Mouse (Mus musculus): ENCODE results near the gene Ccdc88b. TPM values are rescaled to one million over a fixed set of nuclear protein-coding genes. Genes with fewer than 3 reads are reported as not detected.
A peak's percentile ranks its signal among the peaks of the same experiment; 100 is the strongest.

Gene Ccdc88b
- total RNA-seq, 2 experiments from 2014 or later = 1.3 TPM

DNA sequence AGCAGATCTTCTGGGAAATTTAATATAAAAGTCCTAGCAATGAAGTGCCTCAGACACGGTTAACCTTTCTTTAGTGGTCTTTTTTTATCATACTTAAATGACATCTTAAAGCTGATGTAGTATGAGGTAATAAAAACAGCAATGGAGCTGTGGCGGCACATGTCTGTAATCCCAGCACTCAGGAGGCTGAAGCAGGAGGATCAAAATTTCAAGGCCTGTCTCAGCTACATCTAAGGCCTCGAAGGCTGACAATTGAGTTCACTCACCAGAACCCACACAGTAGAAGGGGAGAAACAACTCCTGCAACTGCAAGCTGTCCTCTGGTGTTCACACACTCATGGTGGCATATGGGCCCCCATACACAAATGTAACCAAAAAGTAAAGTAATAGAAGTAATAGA is 2.0 kb upstream of the Ccdc88b start:
- DNase-seq (ENCODE audit: extremely low spot score in 1 of 2, low spot score in 2 of 2) = no peak
- intact Hi-C loops (cut with DNase I) = no loop called here

DNA sequence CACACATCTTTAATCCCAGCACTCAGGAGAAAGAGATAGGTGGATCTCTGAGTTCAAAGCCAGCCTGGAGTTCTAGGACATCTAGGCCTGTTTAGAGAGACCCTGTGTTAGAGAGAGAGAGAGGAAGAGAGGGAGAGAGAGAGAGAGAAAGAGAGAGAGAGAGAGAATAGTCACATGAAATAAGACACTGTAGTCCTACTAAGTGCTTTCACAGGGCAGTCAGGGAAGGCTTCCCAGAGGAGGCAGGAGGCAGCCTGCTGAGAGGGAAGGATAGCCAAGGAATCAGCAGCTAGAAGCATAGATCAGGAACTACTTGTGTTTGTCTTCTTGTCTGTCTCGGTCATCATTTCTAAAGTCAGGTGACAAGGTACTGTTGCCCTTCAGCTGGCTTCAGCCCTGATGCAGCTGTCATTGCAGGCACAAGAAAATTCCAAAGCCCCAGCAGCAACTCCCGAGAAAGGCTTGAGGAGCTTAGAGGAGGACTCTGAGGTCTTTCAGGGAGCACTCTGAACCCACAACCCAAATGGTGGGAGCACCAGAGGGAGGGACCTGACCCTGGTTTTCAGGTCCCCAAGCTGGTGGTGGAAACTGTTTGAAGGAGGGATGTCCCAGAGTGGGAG is 1.1 kb upstream of the Ccdc88b start:
- peak in 1 of 2 experiments; percentile 6 for DNase-seq (ENCODE audit: extremely low spot score in 1 of 2, low spot score in 2 of 2)
- intact Hi-C loops (cut with DNase I) = no loop called here

DNA sequence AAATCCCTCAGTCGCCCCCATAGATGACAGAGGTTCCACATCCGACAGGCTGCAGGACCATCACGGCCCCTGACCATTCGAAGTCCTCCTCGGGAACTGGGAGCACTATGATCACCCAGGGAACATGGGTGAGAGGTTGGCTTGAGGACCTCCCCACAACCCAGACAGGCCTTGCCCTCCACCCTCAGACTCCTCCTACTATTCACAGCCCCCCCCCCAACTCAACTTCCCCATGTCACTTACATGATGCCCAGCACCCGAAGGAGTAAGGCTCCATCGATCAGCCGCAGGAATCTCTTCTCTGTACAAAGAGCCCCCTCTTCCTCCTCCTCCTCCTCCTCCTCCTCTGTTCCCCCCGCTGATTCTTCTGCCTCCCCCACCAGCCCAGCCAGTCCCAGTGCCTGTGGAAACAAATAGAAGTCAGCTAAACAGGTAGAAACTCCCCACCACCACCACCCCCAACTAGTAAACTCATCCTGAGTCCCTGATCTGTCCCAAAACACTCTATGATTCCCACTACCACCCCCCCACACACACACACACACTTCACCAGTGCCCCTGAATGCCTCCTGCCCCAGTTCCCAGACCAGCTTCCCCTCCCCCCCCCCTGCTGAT is 513 bp downstream of the Ccdc88b start:
- DNase-seq (ENCODE audit: extremely low spot score in 1 of 2, low spot score in 2 of 2) = peak in 1 of 2 experiments; percentile 27
- intact Hi-C loops (cut with DNase I) = no loop called here

DNA sequence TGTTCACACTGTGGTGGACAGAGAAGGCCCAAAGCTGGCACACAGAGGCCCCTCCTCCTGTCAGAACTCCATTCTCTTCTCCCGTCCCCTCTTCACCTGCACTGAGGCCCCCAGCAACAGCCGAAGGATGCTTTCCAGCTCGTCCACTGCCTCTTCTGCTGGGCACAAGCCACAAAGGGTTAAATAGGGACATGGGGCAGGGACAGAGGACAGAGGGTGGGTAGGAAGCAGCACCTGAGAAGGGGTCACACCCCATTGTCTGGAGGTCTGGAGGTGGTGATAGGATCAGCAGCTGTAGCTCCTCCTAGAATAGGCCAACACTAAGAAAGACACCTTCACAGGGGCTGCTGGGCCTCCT is 1.0 kb downstream of the Ccdc88b start:
- DNase-seq (ENCODE audit: extremely low spot score in 1 of 2, low spot score in 2 of 2) = no peak
- intact Hi-C loops (cut with DNase I) = no loop called here

DNA sequence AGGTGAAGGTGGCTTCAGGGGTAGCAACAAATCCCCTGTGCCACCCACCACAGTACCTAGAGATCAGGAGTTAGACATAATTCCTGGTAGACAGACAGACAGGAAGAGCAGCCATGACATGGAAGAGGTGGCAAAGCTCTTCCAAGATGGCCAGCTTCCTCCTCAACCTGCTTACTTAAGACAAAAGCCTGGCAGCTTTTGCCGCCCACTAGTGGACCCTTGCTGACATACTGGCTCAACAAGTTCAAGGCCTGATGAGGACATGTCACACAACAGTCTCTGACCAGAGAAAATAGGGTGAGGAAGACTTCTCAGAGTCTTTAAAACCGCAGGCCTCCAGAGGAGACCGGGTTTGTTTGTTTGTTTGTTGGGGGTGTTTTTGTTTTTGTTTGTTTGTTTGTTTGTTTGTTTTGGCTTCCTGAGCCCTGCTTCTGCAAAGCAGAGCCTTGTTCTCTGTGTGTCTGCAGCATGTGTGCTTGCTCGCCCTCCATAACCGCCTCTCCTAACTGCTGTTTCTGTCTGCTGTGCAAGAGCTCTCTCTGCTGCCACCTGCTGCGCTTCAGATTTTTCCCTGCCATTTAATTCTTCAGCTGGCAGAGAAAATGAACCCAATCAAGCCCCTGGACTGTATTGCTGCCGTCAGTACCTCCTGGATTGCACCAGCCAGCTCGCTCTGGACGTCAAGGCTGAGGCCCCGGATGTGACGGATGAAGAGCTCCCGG is 1.6 kb downstream of the Ccdc88b start:
- DNase-seq (ENCODE audit: extremely low spot score in 1 of 2, low spot score in 2 of 2) = peak; percentile 62 to 73
- intact Hi-C loops (cut with DNase I) = no loop called here

DNA sequence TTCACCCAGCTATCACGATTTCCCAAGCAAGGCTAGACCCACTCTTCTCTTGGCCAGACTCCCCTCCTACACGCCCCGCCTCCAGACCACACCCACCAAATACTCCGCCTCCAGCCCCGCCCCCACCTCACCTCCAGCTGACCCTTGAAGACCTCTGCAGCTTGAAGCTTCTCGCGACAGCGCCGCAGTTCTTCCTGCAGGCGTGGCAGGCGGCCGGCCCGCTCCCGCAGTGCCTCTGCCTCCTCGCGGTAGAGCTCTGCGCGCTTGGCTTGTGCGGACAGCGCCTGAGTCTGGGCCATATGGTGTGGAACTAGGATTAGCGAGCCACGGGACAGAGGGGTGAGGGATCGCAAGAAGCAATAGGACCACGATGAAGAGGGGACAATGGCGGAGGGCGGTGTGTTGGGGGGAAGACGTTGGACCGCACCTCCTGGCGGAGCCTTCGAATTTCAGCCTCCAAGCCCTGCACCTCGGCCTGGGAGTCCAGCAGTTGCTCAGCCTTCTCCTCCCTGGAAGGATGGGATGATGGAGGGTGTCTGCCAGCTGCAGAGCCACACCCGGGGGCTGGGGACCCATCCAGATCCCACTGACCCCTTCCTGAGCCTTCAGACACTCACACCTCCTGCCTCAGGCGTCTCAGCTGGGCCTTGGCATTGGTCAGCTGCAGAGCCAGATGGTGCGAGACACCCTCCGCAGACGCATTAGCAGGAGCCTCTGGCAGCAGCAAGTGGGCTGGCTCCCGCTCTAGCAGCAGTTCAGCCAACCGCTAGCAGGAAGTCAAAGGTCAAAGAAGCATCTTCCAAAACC is 2.6 kb downstream of the Ccdc88b start:
- intact Hi-C loops (cut with DNase I) = no loop called here
- DNase-seq (ENCODE audit: extremely low spot score in 1 of 2, low spot score in 2 of 2) = peak in 1 of 2 experiments; percentile 71

DNA sequence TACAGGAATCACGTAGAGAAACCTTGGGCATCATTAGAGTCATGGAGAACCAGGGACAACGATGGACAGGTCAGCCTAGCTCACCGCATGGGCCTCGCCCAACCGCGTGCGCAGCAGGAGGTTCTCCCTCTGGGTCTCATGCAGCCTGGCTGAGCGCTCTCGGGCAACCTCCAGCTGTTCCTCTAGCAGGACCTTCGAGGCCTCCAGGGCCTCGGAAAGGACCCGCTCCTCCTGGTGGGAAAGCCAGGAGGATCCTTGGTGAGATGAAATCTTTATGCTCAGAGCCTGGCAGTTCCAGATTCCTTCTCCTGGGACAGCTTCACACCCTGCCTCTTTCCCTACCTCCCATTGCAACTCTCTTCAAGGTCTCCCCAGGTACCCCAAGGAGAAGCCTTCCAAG is 3.4 kb downstream of the Ccdc88b start:
- intact Hi-C loops (cut with DNase I) = loop anchor here (5.0 kb wide), 1 partner anchor 362 kb away; no protein-coding TSS in a partner anchor
- DNase-seq (ENCODE audit: extremely low spot score in 1 of 2, low spot score in 2 of 2) = peak in 1 of 2 experiments; percentile 20

DNA sequence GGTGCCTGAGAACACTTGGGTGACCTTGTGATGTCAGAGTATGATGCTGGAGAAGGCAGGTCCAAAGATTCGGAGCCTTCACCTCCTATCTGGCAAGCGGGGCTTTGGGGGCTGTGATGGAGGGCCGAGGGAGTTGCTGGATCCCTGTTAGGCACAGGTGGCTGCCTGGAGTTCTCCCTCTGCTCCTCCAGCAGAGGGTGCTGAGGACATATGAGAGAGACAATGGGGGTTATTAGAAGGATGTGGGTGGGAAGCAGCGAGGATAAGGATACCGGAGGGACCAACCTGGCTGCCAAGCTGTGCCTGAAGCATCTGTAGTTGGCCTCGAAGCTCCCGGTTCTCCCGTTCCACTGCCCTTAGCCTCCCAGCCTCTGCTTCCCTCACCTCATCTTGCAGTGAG is 4.1 kb downstream of the Ccdc88b start:
- intact Hi-C loops (cut with DNase I) = loop anchor here (5.0 kb wide), 1 partner anchor 362 kb away; no protein-coding TSS in a partner anchor
- DNase-seq (ENCODE audit: extremely low spot score in 1 of 2, low spot score in 2 of 2) = peak in 1 of 2 experiments; percentile 22

DNA sequence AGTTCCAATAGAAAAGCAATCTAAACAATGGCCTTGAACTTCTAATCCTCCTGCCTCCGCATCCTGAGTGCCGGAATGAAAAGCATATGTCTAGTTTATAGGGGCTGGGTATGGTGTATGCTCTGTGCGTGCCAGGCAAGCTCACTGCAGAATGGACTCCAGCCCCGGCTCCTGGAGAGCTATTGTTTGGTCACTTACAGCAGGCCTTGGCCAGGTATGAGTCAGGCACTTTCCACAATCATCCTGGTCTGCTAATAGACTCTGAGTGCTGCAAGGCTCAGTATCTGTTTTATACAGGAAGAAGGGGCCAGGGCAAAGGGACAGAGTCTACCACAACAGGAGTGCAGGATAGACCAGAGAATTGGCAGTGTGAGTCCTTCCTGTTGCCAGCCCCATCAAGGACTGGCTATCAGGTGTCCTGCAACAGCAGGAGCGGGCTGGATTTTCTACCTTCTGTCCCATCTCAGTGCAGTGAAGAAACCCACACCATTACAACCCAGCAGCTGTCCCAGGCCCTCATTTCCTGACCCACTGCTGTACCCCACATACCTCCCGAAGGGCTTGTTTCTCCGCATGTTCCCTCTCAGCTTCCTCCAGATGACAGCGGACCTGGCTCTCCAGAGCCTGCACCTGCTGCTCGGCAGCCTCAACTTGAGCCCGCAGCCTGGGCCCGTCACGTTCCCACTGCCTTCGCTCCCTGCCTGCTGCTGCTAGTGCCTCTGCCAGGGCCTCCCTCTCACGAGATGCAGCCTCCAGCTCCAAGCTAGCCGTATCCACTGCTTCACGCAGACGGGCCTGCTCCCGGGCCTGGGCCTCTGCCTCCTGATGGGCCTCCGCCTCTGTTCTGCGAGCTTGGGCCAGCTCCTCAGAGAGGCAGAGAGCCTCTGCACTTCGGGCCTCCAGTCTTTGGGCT is 5.4 kb downstream of the Ccdc88b start:
- peak in 1 of 2 experiments; percentile 30 for DNase-seq (ENCODE audit: extremely low spot score in 1 of 2, low spot score in 2 of 2)
- intact Hi-C loops (cut with DNase I) = loop anchor here (5.0 kb wide), 1 partner anchor 360 kb away; no protein-coding TSS in a partner anchor

DNA sequence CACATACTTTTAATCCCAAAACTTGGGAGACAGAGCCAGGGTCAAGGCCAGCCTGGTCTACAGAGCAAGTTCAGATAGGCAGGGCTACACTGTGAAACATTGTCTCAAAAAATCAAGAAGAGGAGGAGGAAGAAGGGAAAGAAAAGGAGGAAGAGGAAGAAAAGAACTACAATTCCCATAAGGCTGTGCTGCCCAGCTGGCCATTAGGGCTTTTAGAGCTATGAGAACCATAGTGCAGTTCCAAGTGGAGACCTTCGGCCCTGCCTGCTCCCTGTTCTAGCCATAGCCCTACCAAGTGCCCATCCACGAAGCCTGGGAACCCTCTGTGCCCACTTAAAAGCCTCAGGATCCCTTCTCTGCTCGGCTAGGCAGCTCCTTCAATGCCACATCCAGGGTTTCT is 6.5 kb downstream of the Ccdc88b start:
- intact Hi-C loops (cut with DNase I) = loop anchor here (5.0 kb wide), 1 partner anchor 359 kb away; no protein-coding TSS in a partner anchor
- peak in 1 of 2 experiments; percentile 7 for DNase-seq (ENCODE audit: extremely low spot score in 1 of 2, low spot score in 2 of 2)

DNA sequence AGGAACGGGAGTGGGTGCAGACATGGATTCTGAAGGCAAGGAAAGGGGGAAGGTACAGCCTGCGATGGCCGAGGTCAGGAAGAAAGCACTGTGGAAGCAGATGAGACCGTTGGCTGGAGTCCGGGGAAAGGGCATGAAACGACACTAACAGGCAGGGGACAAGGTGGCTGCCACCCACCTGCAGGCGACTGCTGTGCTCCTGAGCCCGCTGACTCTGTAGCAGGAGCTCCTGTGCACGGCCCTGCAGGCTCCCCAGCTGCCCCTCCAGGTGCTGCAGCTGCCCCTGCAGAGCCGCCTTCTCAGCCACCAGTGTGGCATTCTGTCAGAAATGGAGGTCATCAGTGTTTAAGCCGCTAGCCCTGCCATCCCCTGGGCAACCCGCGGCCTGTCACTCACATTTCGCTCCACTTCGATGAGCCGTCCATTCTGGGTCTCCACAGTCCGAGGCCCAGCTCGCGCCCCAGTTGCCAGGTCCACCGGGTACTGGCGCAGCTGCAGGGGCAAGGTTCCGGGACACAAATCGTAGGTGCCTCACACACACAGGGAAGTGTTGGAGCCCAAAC is 8.4 kb downstream of the Ccdc88b start:
- peak in 1 of 2 experiments; percentile 25 for DNase-seq (ENCODE audit: extremely low spot score in 1 of 2, low spot score in 2 of 2)
- intact Hi-C loops (cut with DNase I) = loop anchor here (5.0 kb wide), 1 partner anchor 357 kb away; no protein-coding TSS in a partner anchor

DNA sequence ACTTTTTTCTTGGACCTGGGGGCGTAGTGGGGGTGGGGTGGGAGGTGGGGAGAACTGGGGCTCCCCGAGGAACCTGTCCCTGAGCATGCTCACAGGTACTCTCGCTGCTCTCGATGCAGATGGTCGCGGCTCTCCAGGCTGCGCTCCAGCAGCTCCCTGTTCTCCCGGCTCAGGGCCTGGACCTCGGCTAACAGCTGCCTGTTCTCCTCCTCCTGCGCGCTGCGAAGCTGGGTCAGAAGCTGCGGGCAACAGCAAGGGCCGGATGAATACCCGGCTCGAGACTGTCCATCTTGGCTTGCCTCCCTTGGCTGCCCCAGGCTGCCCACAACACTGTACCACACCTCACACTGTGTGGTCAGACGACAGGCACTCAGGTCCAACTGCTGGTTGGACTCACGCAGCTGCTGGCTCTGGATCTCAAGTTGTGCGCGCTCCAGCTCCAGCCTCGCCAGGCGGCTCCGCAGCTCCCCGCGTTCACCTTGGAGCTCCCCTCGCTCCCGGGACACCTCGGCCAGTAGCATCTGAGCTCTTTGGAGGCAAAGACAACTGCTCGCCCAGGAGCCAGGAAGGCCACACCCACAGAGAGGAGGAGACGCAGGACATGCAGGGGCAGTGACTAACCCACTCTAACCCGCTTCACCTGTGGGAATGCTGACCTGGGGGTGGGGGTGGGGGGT is 10.0 kb downstream of the Ccdc88b start:
- intact Hi-C loops (cut with DNase I) = no loop called here
- peak in 1 of 2 experiments; percentile 34 for DNase-seq (ENCODE audit: extremely low spot score in 1 of 2, low spot score in 2 of 2)

DNA sequence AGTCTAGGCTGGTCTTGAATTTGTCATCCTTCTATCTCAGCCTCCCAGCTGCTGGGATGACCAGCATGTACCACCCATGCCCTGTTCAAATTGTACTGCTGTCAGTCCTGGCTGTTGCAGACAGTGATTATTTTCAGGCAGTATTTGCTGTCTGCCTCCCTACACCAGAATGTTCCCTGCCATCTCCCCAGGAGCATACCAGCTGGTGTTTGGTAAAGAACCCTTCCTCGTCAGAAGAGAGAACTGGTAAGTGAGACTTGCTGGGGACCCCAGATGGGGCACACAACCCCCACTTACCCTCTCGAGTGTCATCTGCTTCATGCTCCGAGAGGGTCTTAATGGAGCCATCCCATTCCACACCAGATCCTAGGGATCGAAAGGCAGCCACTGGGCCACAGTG is 12.0 kb downstream of the Ccdc88b start:
- intact Hi-C loops (cut with DNase I) = no loop called here
- DNase-seq (ENCODE audit: extremely low spot score in 1 of 2, low spot score in 2 of 2) = peak in 1 of 2 experiments; percentile 10

DNA sequence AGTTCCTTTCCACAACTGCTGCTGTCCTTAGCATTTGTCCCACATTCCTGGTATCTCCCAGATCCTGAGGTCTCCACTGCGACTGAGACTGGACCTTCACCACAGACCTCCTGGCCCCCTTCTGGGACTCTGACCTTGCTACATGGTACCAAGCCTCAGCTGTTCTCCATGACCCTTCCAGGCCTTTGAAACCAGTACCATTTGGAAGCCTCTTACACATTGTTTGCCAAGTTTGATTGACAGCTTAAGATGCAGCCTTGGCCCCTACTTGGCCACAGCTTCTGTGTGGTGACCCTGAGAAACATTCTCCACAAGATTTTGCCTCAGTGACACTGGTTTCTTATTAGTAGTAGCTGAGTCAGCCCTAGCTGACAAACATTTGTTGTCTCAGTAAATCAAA is 15.7 kb downstream of the Ccdc88b start:
- intact Hi-C loops (cut with DNase I) = no loop called here
- DNase-seq (ENCODE audit: extremely low spot score in 1 of 2, low spot score in 2 of 2) = no peak

DNA sequence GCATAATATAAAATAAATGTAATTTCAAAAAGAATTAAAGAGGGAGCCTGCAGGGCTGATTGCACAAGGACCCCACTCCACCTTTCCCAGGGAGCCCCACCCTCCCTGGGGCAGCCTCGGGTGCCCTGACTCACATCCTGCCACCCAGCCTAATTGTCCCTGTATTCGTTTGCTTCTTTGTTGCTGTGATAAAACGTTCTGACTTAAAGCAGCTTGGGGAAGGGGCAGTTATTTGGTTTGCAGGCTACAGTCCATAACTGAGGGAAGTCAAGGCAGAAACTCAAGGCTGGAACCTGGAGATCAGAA is 16.8 kb downstream of the Ccdc88b start:
- intact Hi-C loops (cut with DNase I) = no loop called here
- no peak for DNase-seq (ENCODE audit: extremely low spot score in 1 of 2, low spot score in 2 of 2)

DNA sequence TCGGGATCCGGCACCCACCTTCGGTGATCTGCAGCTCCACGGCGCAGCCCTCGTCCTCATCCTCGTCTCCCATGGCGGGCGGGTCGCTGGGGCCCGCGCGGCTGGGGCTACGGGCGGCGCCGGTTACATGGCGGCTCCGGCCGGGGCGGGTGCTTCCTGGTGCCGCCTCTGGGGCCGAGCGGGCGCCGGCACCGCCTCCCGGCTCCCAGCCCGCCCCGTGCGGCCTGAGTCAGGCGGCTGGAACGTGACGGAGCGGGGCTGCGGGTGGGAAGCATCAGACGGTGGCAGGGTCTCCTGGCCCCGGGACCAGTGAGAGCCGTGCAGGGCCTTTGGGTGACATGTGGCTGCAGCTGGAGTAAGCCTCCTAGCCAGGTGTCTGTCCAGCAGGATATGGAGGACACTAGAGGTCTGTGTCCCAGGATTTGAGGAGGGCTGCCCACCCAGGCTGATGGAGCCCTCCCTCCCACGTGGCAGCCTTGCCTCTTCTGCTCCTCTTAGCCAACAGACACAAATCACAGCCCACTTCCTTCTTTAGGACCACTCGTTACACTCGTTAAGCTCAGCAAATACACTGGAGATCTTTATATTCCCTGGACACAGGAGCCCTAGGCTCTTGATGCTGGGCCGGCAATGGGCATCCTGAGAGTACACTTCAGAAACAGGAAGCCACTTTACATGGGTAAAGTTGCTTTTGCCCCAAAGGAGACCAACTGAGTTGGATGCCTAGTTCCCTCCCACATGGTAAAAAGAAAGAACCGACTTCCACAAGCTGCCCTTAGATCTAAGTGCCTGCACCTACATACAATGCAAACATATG is 17.3 kb downstream of the Ccdc88b start, which contains the start of gene Rps6ka4:
TSS of gene Rps6ka4 (minus strand) at position 162 of the 817 bp plus-strand sequence.
- intact Hi-C loops (cut with DNase I) = no loop called here
- peak in 1 of 2 experiments; percentile 82 for DNase-seq (ENCODE audit: extremely low spot score in 1 of 2, low spot score in 2 of 2)

Measured in left cerebral cortex, postnatal 10 days (tissue).